Mouse (Mus musculus): ENCODE data around the gene Ptprcap. TPM values are rescaled to one million over a fixed set of nuclear protein-coding genes. Genes with fewer than 3 reads are reported as not detected.
A peak's percentile ranks its signal among the peaks of the same experiment; 100 is the strongest.
"Not testable (repeated sequence)": the region's sequence is repeated elsewhere in the genome, so short reads cannot be mapped to it uniquely, and the experiment has no call there.

Ptprcap gene
- polyA plus RNA-seq, 1 experiment from 2014 or later, result 0.83 TPM

GRCm38 (mm10) chr19:4118350-4118749, 35.1 kb upstream of the Ptprcap start:
- Histone ChIP-seq H3K4me3 (no peak overlapping the region), H3K9me3 (no peaks in the 10 kb centered on the region), H3K27ac (replicated peaks) (no peak overlapping the region), H3K27me3 (no peaks in the 10 kb centered on the region), H3K36me3 (peaks cover 36% of the 10 kb centered on the region), H3K9ac (no peak overlapping the region), H3K4me1 (replicated peaks) (peaks cover 8% of the 10 kb centered on the region), H3K4me2 (no peak overlapping the region)
- ATAC-seq (ENCODE audit: low FRiP score, low read depth), result no peak
- WGBS, result 96% methylated on average over 2 of the region's 2 CpGs

DNA sequence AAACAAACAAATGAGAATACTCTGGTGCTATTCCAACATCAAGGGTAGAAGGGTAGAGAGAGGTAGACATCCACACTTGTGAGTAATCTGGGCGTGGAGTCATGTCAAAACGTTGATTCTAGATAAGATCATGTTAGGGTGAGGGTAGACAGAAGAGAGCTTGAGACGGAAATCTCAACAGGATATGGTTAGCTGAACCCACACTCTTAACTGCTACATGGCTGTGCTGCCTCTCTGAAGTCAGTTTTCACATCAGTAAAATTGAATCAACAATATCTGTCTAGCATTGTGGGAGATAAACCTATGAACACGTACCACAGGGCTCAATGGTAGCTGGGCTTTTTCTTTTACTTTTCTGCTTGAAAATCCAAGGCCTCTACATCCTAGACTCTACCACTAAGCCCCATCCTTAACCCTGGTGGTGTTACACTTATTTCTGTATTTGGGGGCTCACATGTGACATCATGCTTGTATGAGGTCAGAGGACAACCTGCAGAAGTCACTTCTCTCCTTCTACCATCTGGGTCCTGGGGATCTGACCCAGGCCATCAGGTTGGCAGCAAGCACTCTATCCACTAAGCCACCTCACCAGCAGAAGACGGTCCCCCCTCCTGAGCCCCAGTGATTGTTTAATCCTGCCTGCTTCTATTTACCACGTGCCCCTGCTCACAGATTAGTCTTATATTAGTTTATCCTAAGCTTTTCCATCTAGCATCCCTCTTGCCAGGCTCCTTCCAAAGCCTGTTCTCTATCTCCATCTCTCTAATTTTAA, 33.5 kb upstream of the Ptprcap start:
- Histone ChIP-seq H3K27ac (replicated peaks) (no peak overlapping the region), H3K4me1 (replicated peaks) (peaks cover 15% of the 10 kb centered on the region), H3K9ac (no peak overlapping the region), H3K4me2 (peak overlapping the region; percentile 53), H3K9me3 (no peaks in the 10 kb centered on the region), H3K27me3 (no peaks in the 10 kb centered on the region), H3K4me3 (no peak overlapping the region; the same call in 1 of the 2 replicates), H3K36me3 (peaks cover 25% of the 10 kb centered on the region)
- 88% methylated on average over 6 of the region's 6 CpGs for WGBS
- no peak for ATAC-seq (ENCODE audit: low FRiP score, low read depth)

GRCm38 (mm10) chr19:4120496-4120895, 32.9 kb upstream of the Ptprcap start:
- Histone ChIP-seq H3K27me3 (no peaks in the 10 kb centered on the region), H3K9me3 (no peaks in the 10 kb centered on the region), H3K4me3 (peak overlapping the region; percentile 54), H3K9ac (no peak overlapping the region), H3K36me3 (peaks cover 19% of the 10 kb centered on the region), H3K4me2 (peak overlapping the region; percentile 53), H3K4me1 (replicated peaks) (peaks cover 19% of the 10 kb centered on the region), H3K27ac (replicated peaks) (peak overlapping the region; percentile 92)
- WGBS, result 96% methylated on average over 2 of the region's 2 CpGs
- no peak for ATAC-seq (ENCODE audit: low FRiP score, low read depth)

GRCm38 (mm10) chr19:4121097-4121805, 32.2 kb upstream of the Ptprcap start:
- no peaks in the 10 kb centered on the region for H3K27me3 ChIP-seq
- WGBS, result 3% methylated on average over 38 of the region's 38 CpGs
- H3K4me2 ChIP-seq, result peak overlapping the region; percentile 53
- 0 out of 2 replicates have a peak, but pooled peaks cover 13% of the 10 kb centered on the region for H3K36me3 ChIP-seq
- ATAC-seq (ENCODE audit: low FRiP score, low read depth), result peak; percentile 86
- H3K4me1 ChIP-seq (replicated peaks), result peaks cover 19% of the 10 kb centered on the region
- peak overlapping the region; percentile 54 for H3K9ac ChIP-seq
- no peaks in the 10 kb centered on the region for H3K9me3 ChIP-seq
- peak overlapping the region; percentile 54 for H3K4me3 ChIP-seq
- peak overlapping the region; percentile 92 for H3K27ac ChIP-seq (replicated peaks)

GRCm38 (mm10) chr19:4121896-4122295, 31.5 kb upstream of the Ptprcap start:
- not testable (repeated sequence) for H3K27me3 ChIP-seq; ATAC-seq (ENCODE audit: low FRiP score, low read depth)
- WGBS, result 54% methylated on average over 6 of the region's 6 CpGs

DNA sequence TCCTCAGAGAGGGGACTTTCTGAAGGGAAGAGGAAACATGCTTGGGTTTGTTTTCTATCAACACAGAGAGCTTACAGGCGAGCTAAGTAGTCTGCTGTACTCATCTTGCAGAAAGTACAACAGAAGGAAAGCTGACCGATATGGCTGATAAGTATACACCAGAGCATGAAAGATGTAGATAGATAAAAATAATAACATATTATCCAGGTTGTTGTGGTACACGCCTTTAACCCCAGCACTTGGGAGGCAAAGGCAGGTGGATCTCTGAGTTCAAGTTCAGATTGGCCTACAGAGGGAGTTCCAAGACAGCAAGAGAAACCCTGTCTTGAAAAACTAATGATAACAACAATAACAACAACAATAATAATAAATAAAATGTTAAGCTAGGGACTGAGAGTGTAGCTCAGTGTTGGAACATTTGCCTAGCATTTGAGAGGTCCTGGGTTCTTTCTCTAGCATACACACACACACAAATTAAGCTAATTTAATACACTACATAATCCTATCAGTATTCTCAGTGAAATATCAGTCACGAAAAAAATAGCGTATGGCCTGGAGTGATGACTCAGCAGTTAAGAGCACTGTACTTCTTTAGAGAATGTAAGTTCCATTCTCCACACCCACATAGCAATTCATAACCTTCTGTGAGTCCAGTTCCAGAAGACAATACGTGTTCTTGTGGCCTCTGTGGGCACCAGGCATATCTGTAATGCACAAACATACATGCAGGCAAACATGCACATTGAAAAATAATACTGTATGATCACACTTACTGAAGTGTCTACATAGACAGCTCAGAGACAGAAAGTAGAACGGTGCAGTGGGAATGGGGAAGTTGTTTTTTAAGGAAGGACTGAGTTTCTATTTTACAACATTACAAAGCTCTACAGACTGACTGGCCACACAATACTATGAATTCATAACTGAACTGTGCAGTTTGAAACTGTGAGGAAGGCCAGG, 30.7 kb upstream of the Ptprcap start:
- no peak for ATAC-seq (ENCODE audit: low FRiP score, low read depth)
- 87% methylated on average over 7 of the region's 7 CpGs for WGBS
- Histone ChIP-seq H3K4me2 (no peak overlapping the region), H3K4me1 (replicated peaks) (peaks cover 33% of the 10 kb centered on the region), H3K27ac (replicated peaks) (no peak overlapping the region), H3K27me3 (no peaks in the 10 kb centered on the region), H3K4me3 (no peak overlapping the region), H3K9me3 (no peaks in the 10 kb centered on the region), H3K36me3 (0 out of 2 replicates have a peak, but pooled peaks cover 3% of the 10 kb centered on the region), H3K9ac (no peak overlapping the region)

More at GRCm38 (mm10) chr19:4121896-4122295, 31.5 kb upstream of the Ptprcap start:
- Histone ChIP-seq H3K27ac (replicated peaks) (peak overlapping the region; percentile 92), H3K4me3 (peak overlapping the region; percentile 54; the same call in 1 of the 2 replicates), H3K4me1 (replicated peaks) (peaks cover 25% of the 10 kb centered on the region), H3K4me2 (peak overlapping the region; percentile 53)
- not testable (repeated sequence) for H3K36me3 ChIP-seq, H3K9me3 ChIP-seq, H3K9ac ChIP-seq

- Histone ChIP-seq H3K27ac (replicated peaks) (no peak overlapping the region), H3K4me2 (0 out of 2 replicates have a peak overlapping the region, but pooled peaks have one; percentile 69), H3K27me3 (no peaks in the 10 kb centered on the region), H3K4me1 (replicated peaks) (peaks cover 35% of the 10 kb centered on the region), H3K4me3 (no peak overlapping the region), H3K36me3 (0 out of 2 replicates have a peak, but pooled peaks cover 4% of the 10 kb centered on the region), H3K9ac (no peak overlapping the region), H3K9me3 (no peaks in the 10 kb centered on the region)
- 83% methylated on average over 4 of the region's 4 CpGs for whole genome bisulfite sequencing
- no peak for ATAC-seq (ENCODE audit: low FRiP score, low read depth)
These were observed 29.0 kb upstream of the Ptprcap start for GRCm38 (mm10) chr19:4124432-4124831.

DNA sequence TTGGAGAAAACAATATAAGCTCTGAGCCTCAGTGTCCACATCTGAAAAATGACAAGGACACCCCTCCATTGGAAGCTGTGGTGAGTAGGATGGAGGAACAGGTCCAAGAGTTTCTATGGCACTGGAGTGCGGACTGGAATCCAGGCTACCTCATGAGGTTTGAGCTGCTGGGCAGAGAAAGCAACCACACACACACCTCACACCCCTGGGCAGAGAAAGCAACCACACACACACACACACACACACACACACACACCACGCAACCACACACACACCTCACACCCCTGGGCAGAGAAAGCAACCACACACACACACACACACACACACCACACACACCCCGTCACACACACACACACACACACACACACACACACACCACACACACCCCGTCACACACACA, 28.1 kb upstream of the Ptprcap start:
- WGBS, result 9% methylated on average over 3 of the region's 4 CpGs
- not testable (repeated sequence) for H3K27me3 ChIP-seq, H3K9me3 ChIP-seq
- peak overlapping the region; percentile 84; the same call in 1 of the 2 replicates for H3K9ac ChIP-seq
- peak overlapping the region; percentile 72 for H3K4me3 ChIP-seq
- H3K4me2 ChIP-seq, result peak overlapping the region; percentile 69
- peak; percentile 21 for ATAC-seq (ENCODE audit: low FRiP score, low read depth)
- peaks cover 12% of the 10 kb centered on the region for H3K36me3 ChIP-seq
- peaks cover 33% of the 10 kb centered on the region for H3K4me1 ChIP-seq (replicated peaks)
- peak overlapping the region; percentile 77 for H3K27ac ChIP-seq (replicated peaks)

DNA sequence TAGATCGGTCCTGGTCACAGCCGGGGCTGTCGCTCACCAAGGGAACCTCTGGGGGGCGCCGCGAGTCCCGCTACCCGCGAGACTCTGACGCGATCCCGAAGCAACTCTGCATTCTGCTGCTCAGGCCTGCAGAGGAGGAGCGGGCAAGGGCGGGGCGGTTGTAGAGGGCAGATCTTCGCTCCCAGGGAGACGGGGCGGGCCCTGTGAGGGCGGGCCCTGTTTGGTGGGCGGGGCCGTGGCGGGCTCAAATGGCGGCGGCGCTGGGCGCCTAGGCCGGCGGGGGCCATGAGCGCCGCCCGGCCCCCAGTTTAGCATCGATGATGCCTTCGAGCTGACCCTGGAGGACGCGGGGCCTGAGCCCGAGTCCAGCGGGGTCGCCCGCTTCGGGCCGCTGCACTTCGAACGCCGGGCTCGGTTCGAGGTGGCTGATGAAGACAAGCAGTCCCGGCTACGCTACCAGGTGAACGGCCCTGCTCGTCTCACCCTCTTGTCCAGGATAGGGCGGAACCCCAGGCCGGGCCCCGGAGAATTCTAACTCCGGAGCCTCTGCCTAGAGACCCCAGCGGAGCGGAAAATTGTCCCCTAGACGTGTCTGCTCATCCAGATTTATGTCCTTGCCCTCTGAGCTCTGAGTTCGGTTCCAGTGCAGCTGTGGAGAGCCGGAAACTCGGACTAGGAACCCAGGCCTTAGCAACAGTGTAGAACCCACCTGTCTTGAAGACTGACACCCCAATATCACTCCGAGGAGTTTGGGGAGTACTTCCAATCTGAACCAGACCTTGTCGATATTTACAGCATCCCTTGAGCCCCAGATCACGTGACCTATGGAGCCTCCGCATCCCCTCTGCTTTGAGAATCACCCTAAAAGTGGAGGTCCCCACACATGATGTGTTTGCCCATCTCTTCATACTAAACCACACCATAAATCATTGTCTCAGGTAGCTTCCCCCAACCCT, 27.4 kb upstream of the Ptprcap start, which contains the start of gene Aip:
Gene Aip, minus strand, starts transcription at position 118 of the 956 bp plus-strand sequence.
- peaks cover 26% of the 10 kb centered on the region for H3K4me1 ChIP-seq (replicated peaks)
- whole genome bisulfite sequencing, result under 1% methylated on average over 63 of the region's 64 CpGs
- H3K4me2 ChIP-seq, result peak within 1 kb of the TSS; percentile 69

GRCm38 (mm10) chr19:4126759-4127495, 26.5 kb upstream of the Ptprcap start:
- peak overlapping the region; percentile 69 for H3K4me2 ChIP-seq
- 0 out of 2 replicates have a peak overlapping the region, but pooled peaks have one; percentile 77 for H3K27ac ChIP-seq (replicated peaks)
- H3K4me1 ChIP-seq (replicated peaks), result peaks cover 26% of the 10 kb centered on the region
- H3K4me3 ChIP-seq, result peak overlapping the region; percentile 72
- H3K27me3 ChIP-seq, result no peaks in the 10 kb centered on the region
- no peaks in the 10 kb centered on the region for H3K9me3 ChIP-seq
- no peak for ATAC-seq (ENCODE audit: low FRiP score, low read depth)
- H3K9ac ChIP-seq, result peak overlapping the region; percentile 84
- 71% methylated on average over 7 of the region's 7 CpGs for WGBS
- peaks cover 19% of the 10 kb centered on the region for H3K36me3 ChIP-seq

More for the DNA sequence above, 27.4 kb upstream of the Ptprcap start, which contains the start of gene Aip:
- H3K36me3 ChIP-seq, result peaks cover 12% of the 10 kb centered on the region
- no peaks in the 10 kb centered on the region for H3K9me3 ChIP-seq
- H3K27ac ChIP-seq (replicated peaks), result peak within 1 kb of the TSS; percentile 77
- H3K27me3 ChIP-seq, result no peaks in the 10 kb centered on the region
- peak within 1 kb of the TSS; percentile 84 for H3K9ac ChIP-seq
- H3K4me3 ChIP-seq, result peak within 1 kb of the TSS; percentile 72
- peak; percentile 92 for ATAC-seq (ENCODE audit: low FRiP score, low read depth)

All from hindbrain, embryonic 15.5 days (tissue).